Mouse (Mus musculus): Measurements from ENCODE around the gene F12.

Gene F12

GRCm38 (mm10) chr13:55426613-55427012, at the start of gene F12:
Gene F12 (minus strand): TSS chr13:55426793.
- DNase-seq, result no peak

DNA sequence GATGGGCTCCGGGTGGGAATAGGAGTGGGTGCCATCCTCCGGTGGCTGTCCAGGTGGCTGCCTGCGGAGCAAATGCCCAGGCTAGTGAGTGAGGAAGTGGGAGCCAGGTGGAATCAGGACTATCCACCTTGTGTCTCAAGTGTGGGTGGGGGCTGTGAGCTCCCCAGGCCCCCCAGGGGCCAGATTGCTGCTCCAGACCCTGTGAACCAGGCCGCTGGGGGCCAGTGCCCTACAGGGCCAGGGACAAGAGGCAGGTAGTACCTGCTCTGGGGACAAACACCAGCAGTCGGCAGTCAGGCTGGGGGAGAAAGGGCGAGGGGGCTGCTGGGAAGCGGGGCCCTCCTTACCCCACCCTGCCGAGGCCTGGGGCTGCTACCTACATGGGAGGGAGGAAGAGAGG, 49.7 kb upstream of the F12 start:
- no peak for DNase-seq

DNA sequence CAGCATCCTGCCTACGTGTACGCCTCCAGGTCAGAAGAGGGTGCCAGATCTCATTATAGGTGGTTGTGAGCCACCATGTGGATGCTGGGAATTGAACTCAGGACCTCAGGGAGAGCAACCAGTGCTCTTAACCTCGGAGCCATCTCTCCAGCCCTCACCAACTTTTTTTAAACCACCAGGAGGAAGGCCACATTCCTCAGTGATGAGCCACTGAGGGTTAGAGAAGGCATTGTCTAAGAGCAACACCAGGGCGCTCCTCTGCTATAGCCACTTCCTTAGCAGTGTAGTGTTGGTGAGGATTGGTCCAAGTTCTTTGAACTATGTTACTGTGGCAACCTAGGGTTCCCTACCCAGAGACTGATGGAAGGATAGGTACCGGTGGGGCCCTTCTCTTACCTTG, 49.2 kb upstream of the F12 start:
- DNase-seq, result no peak

DNA sequence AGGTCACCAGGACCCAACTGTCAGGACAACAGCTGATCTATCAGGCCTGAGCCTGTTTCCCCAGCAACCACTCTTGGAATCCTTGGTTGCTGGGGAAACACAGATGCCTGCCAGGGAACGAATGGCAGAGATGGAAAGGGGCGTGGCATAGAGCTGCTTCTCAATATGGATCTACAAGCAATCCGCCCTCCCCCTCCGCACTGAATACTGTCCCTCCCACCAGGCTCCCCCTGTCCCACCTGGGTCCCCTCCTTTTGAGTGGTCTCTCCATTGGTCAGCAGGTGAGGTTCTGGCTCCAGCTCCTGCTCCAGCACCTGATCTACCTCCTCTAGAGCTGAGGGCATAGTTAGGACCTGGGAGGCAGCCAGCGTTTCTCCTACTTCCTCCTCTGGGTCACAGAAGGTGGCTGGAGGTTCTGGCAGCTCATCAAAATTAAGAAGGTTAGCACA, 48.1 kb upstream of the F12 start:
- DNase-seq, result peak; percentile 49 to 52

DNA sequence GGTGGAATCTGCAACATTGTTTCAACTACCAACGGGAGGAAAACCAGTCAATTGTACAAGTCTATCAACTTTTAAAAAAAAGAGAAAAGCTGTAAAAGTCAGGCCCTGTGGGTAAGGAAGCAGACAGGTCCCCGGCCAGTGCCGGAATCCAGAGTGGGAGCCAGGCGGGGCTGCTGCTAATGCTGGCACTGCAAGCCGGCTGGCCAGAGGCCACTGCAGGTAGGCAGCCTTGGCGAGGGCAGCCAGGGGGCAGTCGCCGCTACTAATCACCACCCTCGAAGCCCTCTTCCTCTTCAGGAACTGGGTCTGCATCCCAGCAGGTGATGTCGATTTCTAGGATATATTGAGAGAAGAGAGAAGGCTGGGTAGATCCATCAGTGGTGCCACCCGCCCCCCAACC, 47.4 kb upstream of the F12 start:
- DNase-seq, result no peak

DNA sequence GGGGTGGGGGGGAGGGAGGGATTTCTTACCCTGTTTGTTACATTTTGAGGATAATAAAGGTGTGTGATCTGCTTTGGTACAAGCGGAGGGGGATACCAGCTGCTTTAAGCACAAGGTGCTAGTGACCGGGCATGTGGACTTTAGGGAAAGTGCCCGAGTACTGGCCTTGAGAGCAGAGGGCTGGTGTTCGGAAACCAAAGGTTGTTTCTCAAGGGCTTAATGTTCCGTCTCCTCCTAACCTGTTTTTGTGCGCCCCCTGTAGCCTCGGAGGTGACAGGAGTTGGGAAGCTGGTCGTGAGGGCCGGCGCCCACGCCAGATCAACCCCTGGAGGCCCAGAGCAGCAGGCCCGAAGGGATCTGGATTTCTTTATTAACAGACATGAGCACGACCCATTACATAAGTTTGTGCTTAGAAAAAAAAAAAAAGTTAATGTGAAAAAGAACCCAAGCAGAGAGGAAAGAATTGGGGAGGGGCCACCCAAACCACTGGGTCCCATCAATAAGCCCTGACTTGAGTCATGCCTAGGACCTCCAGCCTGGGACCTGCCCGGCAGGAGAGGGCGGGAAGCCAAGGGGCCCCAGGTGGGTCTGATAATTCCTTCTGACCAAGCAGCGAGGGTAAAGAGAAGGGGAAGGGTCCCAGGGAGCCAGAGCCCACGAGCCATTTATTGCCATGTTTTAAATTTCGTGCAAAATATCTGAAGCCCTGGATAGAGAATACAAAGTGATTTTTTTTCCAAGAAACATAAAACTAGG, 46.7 kb upstream of the F12 start:
- DNase-seq, result no peak

- peak; percentile 41 to 47 for DNase-seq
Observed at GRCm38 (mm10) chr13:55472132-55473022, 45.8 kb upstream of the F12 start.

- no peak for DNase-seq
Observed at GRCm38 (mm10) chr13:55471819-55472131, 45.2 kb upstream of the F12 start.

- DNase-seq, result peak; percentile 80 to 87
Observed at GRCm38 (mm10) chr13:55471156-55471818, 44.7 kb upstream of the F12 start.

DNA sequence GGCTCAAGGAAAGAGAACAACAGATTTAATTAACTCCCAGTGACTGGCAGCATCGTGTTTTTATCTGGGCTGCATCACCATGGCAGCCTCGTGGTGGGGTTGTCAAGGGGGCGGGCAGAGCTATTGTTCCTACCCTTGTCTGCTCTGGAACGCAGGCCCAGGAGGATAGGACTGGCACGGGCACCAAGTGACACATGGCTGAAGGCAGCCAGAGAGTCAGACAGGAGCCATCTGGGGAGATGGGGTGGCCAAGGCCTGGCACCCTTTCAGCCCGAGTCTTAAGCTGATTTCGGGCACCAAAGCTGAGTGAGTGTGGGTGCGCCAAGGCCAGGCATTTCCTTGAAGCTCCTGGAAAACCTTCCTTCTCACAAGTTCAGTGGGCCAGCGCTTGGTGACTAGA, 43.8 kb upstream of the F12 start:
- no peak for DNase-seq

DNA sequence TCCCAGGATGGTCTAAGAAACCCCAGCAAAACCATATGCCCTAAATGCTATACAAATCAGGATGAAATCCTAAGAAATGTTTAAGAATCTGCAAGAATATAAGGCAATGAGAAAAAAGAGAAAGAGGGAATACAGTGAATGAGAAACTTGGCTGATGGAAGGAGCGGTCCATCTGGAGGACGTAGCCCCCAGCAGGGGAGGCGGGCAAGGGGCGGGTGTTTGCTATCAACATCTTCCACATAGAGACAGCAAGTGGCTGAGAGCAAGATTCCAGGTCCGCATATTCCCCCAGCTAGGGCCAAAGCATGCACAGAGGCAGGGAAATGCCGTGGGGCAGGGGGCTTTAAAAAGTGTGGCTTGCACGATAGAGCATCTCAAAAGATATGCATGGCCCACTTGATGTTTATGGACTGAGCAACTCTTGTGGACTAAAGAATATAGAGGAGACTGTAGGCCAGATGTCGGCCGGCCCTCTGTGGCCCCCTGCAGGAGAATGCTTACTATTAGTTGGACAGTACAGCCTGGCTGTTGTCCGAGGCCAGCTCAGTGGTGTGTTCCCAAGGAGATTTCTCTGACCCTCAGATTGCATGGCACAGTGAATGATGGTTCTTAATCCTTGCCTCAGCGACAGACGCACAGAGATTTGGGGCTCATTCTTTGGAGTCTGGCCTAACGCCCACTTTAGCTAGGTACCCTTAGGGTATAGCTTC, 42.4 kb upstream of the F12 start:
- DNase-seq, result no peak

- DNase-seq, result no peak
Observed at GRCm38 (mm10) chr13:55465830-55466440, 39.3 kb upstream of the F12 start.

DNA sequence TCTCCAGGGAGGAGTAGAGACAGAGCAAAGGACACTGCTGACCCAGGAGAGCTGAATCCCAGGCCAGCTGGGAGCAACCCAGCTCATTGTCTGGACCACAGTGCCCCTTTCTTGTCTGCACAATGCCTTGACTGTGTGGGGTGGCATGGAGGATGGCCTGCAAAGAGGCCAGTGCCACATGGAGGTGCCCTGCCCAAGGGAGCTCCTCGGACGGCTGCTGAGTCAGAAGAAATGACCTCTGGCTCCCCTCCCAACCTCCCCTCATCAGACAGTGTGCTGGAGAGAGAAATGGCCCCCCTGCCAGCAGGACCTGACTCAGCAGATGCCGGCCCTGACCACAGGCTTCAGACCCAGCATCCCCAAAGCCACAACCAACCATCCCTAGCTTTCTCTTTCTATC, 38.6 kb upstream of the F12 start:
- DNase-seq, result no peak

- DNase-seq, result peak; percentile 27 to 33
Observed at GRCm38 (mm10) chr13:55464027-55464884, 37.7 kb upstream of the F12 start, which contains the start of gene Prr7. Gene Prr7 (plus strand): TSS chr13:55464267.

- DNase-seq, result no peak
Observed at GRCm38 (mm10) chr13:55463399-55464026, 36.9 kb upstream of the F12 start.

DNA sequence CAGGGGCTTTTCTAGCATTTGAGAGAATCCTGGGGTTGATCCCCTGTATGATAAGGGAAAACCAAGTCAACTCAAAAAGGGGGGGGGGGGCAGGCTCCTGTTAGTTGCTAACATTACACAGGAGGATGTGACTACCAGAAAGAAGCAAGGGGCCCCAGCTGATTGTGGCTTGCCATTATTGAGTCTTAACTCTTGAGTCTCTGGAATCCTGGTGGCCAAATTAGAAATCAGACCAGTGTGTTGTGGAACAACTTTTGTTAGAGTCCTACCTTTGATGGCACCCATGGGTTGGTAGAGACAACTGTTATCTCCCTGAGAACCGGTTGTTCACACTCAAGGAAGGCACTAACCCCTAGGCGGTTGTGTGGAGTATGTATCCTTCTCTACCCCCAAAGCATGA, 36.4 kb upstream of the F12 start:
- no peak for DNase-seq

DNA sequence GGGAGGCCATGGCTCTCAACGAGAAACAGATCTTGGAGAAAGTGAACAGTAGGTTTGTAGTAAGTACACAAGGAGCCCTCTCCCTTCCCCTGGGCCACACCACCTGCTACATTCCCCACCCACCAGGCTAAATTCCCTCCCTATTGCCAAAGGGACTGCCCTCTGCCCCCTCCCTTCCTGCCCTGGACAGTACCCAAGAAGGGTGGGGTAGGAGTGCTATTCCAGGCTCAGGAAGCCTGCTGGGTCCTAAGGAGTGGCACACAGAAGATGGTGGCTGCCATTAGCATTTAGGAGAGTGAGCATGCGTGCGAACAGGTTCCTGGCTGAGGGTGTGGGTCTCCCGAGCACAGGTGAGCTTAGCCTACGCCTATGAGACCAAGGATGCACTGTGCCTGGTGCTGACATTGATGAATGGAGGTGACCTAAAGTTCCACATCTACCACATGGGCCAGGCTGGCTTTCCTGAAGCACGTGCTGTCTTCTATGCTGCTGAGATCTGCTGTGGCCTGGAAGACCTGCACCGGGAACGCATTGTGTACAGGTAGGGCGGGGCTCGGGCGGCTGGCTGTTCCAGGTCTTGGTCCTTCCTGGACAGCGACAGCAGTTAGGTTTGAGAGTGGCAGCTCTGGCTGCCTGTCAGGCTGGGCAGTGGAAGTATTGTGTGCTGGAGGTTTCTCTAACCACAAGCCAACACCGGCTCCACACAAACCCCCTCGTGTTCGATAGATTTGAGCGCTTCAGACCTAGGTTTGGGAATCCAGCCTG, 25.4 kb upstream of the F12 start:
- peak; percentile 78 to 84 for DNase-seq

DNA sequence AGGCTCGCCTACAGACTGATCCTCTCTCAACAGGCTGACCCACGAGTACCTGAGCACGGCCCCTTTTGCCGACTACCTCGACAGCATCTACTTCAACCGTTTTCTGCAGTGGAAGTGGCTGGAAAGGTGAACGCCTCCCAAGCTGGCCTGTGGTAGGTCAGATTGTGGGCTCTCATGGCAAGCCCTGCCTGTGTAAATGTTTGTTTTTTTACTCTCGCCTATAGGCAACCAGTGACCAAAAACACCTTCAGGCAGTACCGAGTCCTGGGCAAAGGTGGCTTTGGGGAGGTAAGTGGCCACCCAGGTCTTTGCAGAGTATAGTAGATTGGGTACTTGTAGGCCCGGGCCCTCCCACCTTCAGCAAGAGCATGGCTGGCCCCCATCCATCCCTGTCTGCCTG, 24.7 kb upstream of the F12 start:
- peak; percentile 51 to 67 for DNase-seq

GRCm38 (mm10) chr13:55450511-55450980, 24.0 kb upstream of the F12 start:
- DNase-seq, result peak; percentile 79 to 83

Data from lung, adult 18-20 months (tissue).